Mouse (Mus musculus): ENCODE measurements at regions not wholly inside any gene's neighbourhood (a gene's known extent, or its start where the extent isn't known, plus 50 kb on each side); places are given as distances from the start of the nearest gene placed in this dataset.

GRCm38 (mm10) chr6:147919697-147920096, 127.4 kb upstream of the Far2 start:
- TF ChIP-seq POLR2A (IDR thresholded peaks at IDR 0.05; ENCODE audit: control insufficient read depth, low read depth, low read length) (no peak), CTCF (IDR thresholded peaks at IDR 0.05; ENCODE audit: control insufficient read depth, insufficient read depth, insufficient replicate concordance, low read depth, low read length) (no peak)
